Mouse (Mus musculus): ENCODE results near the gene Gucy1b2. TPM values are rescaled to one million over a fixed set of nuclear protein-coding genes. Genes with fewer than 3 reads are reported as not detected.

The Gucy1b2 gene
- not detected in 2 replicates for polyA plus RNA-seq (2014; fragmentation: Nextera tagmentation; extraction: Ambion mirVana)

GRCm38 (mm10) chr14:62456239-62456747, at the start of gene Gucy1b2:
Gene Gucy1b2 (minus strand): TSS chr14:62456289.
- no peaks in the 10 kb centered on the region for H3K36me3 ChIP-seq (ENCODE audit: control insufficient read depth, insufficient read depth, low read length)
- WGBS (ENCODE audit: insufficient replicate concordance): 44% methylated on average over 9 of the region's 9 CpGs
- no peak within 1 kb of the TSS for H3K27ac ChIP-seq (ENCODE audit: low read depth, low read length)
- H3K4me2 ChIP-seq: peak within 1 kb of the TSS; percentile 34
- H3K9ac ChIP-seq (ENCODE audit: low read depth, low read length): no peak within 1 kb of the TSS; the same call in 1 of the 2 replicates
- H3K4me1 ChIP-seq (ENCODE audit: control insufficient read depth, insufficient read depth, low read length): no peaks in the 10 kb centered on the region
- no peaks in the 10 kb centered on the region for H3K27me3 ChIP-seq (ENCODE audit: control insufficient read depth, insufficient read depth, low read length)
- no peak within 1 kb of the TSS for H3K4me3 ChIP-seq (ENCODE audit: low read depth, low read length)
- no peaks in the 10 kb centered on the region for H3K9me3 ChIP-seq (replicated peaks; ENCODE audit: control insufficient read depth, low read length)
- ATAC-seq (replicated peaks; ENCODE audit: insufficient number of reproducible peaks, low FRiP score, low TSS enrichment): no peak

DNA sequence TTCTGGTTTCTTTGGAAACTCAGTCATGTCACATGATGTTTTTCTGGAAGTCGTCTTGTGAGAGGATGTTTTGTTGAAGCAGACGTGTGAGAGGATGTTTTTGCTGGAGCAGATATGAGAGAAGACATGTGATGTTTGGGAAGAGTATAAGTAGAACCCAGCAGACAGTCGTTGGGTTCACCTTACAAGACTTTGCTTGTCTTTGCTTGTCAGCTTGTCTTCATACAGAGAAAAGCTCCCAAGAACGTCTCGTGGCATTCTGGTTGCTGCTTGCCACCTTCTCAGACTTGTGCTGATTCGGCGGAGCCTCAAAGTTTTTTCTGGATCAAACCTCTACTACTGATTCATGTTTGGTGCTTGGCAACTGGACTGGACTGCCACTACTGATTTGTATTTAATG, 41.3 kb upstream of the Gucy1b2 start:
- H3K9ac ChIP-seq (ENCODE audit: low read depth, low read length): no peak overlapping the region
- no peak overlapping the region for H3K27ac ChIP-seq (ENCODE audit: low read depth, low read length)
- no peaks in the 10 kb centered on the region for H3K27me3 ChIP-seq (ENCODE audit: control insufficient read depth, insufficient read depth, low read length)
- H3K4me1 ChIP-seq (ENCODE audit: control insufficient read depth, insufficient read depth, low read length): peaks cover 4% of the 10 kb centered on the region; the same call in 1 of the 2 replicates
- no peak overlapping the region for H3K4me3 ChIP-seq (ENCODE audit: low read depth, low read length)
- no peak overlapping the region for H3K4me2 ChIP-seq
- no peaks in the 10 kb centered on the region for H3K9me3 ChIP-seq (replicated peaks; ENCODE audit: control insufficient read depth, low read length)
- WGBS (ENCODE audit: insufficient replicate concordance): 66% methylated on average over 7 of the region's 7 CpGs
- no peaks in the 10 kb centered on the region for H3K36me3 ChIP-seq (ENCODE audit: control insufficient read depth, insufficient read depth, low read length)
- ATAC-seq (replicated peaks; ENCODE audit: insufficient number of reproducible peaks, low FRiP score, low TSS enrichment): no peak

GRCm38 (mm10) chr14:62496501-62496900, 40.4 kb upstream of the Gucy1b2 start:
- H3K36me3 ChIP-seq (ENCODE audit: control insufficient read depth, insufficient read depth, low read length): no peaks in the 10 kb centered on the region
- no peaks in the 10 kb centered on the region for H3K9me3 ChIP-seq (replicated peaks; ENCODE audit: control insufficient read depth, low read length)
- 33% methylated on average over 1 of the region's 1 CpGs for WGBS (ENCODE audit: insufficient replicate concordance)
- H3K9ac ChIP-seq (ENCODE audit: low read depth, low read length): no peak overlapping the region
- no peak overlapping the region for H3K27ac ChIP-seq (ENCODE audit: low read depth, low read length)
- no peaks in the 10 kb centered on the region for H3K27me3 ChIP-seq (ENCODE audit: control insufficient read depth, insufficient read depth, low read length)
- ATAC-seq (replicated peaks; ENCODE audit: insufficient number of reproducible peaks, low FRiP score, low TSS enrichment): no peak
- peaks cover 4% of the 10 kb centered on the region; the same call in 1 of the 2 replicates for H3K4me1 ChIP-seq (ENCODE audit: control insufficient read depth, insufficient read depth, low read length)
- no peak overlapping the region for H3K4me3 ChIP-seq (ENCODE audit: low read depth, low read length)
- no peak overlapping the region for H3K4me2 ChIP-seq

GRCm38 (mm10) chr14:62493456-62493855, 37.4 kb upstream of the Gucy1b2 start:
- H3K4me2 ChIP-seq: no peak overlapping the region
- H3K27ac ChIP-seq (ENCODE audit: low read depth, low read length): no peak overlapping the region
- no peaks in the 10 kb centered on the region for H3K36me3 ChIP-seq (ENCODE audit: control insufficient read depth, insufficient read depth, low read length)
- no peak overlapping the region for H3K9ac ChIP-seq (ENCODE audit: low read depth, low read length)
- 59% methylated on average over 5 of the region's 5 CpGs for WGBS (ENCODE audit: insufficient replicate concordance)
- peaks cover 4% of the 10 kb centered on the region; the same call in 1 of the 2 replicates for H3K4me1 ChIP-seq (ENCODE audit: control insufficient read depth, insufficient read depth, low read length)
- no peaks in the 10 kb centered on the region for H3K27me3 ChIP-seq (ENCODE audit: control insufficient read depth, insufficient read depth, low read length)
- no peak overlapping the region for H3K4me3 ChIP-seq (ENCODE audit: low read depth, low read length)
- no peaks in the 10 kb centered on the region for H3K9me3 ChIP-seq (replicated peaks; ENCODE audit: control insufficient read depth, low read length)
- no peak for ATAC-seq (replicated peaks; ENCODE audit: insufficient number of reproducible peaks, low FRiP score, low TSS enrichment)

- Histone ChIP-seq H3K27ac (ENCODE audit: low read depth, low read length) (no peak overlapping the region), H3K4me1 (ENCODE audit: control insufficient read depth, insufficient read depth, low read length) (peaks cover 4% of the 10 kb centered on the region; the same call in 1 of the 2 replicates), H3K27me3 (ENCODE audit: control insufficient read depth, insufficient read depth, low read length) (no peaks in the 10 kb centered on the region), H3K9me3 (replicated peaks; ENCODE audit: control insufficient read depth, low read length) (no peaks in the 10 kb centered on the region), H3K9ac (ENCODE audit: low read depth, low read length) (no peak overlapping the region), H3K4me3 (ENCODE audit: low read depth, low read length) (no peak overlapping the region), H3K36me3 (ENCODE audit: control insufficient read depth, insufficient read depth, low read length) (no peaks in the 10 kb centered on the region), H3K4me2 (no peak overlapping the region)
- 32% methylated on average over 16 of the region's 16 CpGs for WGBS (ENCODE audit: insufficient replicate concordance)
- no peak for ATAC-seq (replicated peaks; ENCODE audit: insufficient number of reproducible peaks, low FRiP score, low TSS enrichment)
These were observed 36.2 kb upstream of the Gucy1b2 start for GRCm38 (mm10) chr14:62492196-62492850.

- H3K36me3 ChIP-seq (ENCODE audit: control insufficient read depth, insufficient read depth, low read length): no peaks in the 10 kb centered on the region
- no peak for ATAC-seq (replicated peaks; ENCODE audit: insufficient number of reproducible peaks, low FRiP score, low TSS enrichment)
- H3K4me3 ChIP-seq (ENCODE audit: low read depth, low read length): no peak overlapping the region
- no peaks in the 10 kb centered on the region for H3K27me3 ChIP-seq (ENCODE audit: control insufficient read depth, insufficient read depth, low read length)
- no peak overlapping the region for H3K27ac ChIP-seq (ENCODE audit: low read depth, low read length)
- no peak overlapping the region for H3K4me2 ChIP-seq
- 82% methylated on average over 7 of the region's 7 CpGs for WGBS (ENCODE audit: insufficient replicate concordance)
- H3K9me3 ChIP-seq (replicated peaks; ENCODE audit: control insufficient read depth, low read length): no peaks in the 10 kb centered on the region
- H3K4me1 ChIP-seq (ENCODE audit: control insufficient read depth, insufficient read depth, low read length): no peaks in the 10 kb centered on the region
- H3K9ac ChIP-seq (ENCODE audit: low read depth, low read length): no peak overlapping the region
These were observed 32.2 kb upstream of the Gucy1b2 start for GRCm38 (mm10) chr14:62488270-62488669.

- no peaks in the 10 kb centered on the region for H3K9me3 ChIP-seq (replicated peaks; ENCODE audit: control insufficient read depth, low read length)
- H3K9ac ChIP-seq (ENCODE audit: low read depth, low read length): no peak overlapping the region
- no peak overlapping the region for H3K4me3 ChIP-seq (ENCODE audit: low read depth, low read length)
- H3K4me1 ChIP-seq (ENCODE audit: control insufficient read depth, insufficient read depth, low read length): no peaks in the 10 kb centered on the region
- 36% methylated on average over 8 of the region's 8 CpGs for whole genome bisulfite sequencing (ENCODE audit: insufficient replicate concordance)
- ATAC-seq (replicated peaks; ENCODE audit: insufficient number of reproducible peaks, low FRiP score, low TSS enrichment): no peak
- no peak overlapping the region for H3K27ac ChIP-seq (ENCODE audit: low read depth, low read length)
- H3K27me3 ChIP-seq (ENCODE audit: control insufficient read depth, insufficient read depth, low read length): 0 out of 2 replicates have a peak, but pooled peaks cover 8% of the 10 kb centered on the region
- H3K4me2 ChIP-seq: no peak overlapping the region
- no peaks in the 10 kb centered on the region for H3K36me3 ChIP-seq (ENCODE audit: control insufficient read depth, insufficient read depth, low read length)
These were observed 25.3 kb upstream of the Gucy1b2 start for GRCm38 (mm10) chr14:62481381-62481780.

- H3K27ac ChIP-seq (ENCODE audit: low read depth, low read length): no peak overlapping the region
- ATAC-seq (replicated peaks; ENCODE audit: insufficient number of reproducible peaks, low FRiP score, low TSS enrichment): no peak
These were observed 23.3 kb upstream of the Gucy1b2 start for GRCm38 (mm10) chr14:62479395-62479794.

GRCm38 (mm10) chr14:62474481-62474880, 18.4 kb upstream of the Gucy1b2 start:
- no peaks in the 10 kb centered on the region for H3K36me3 ChIP-seq (ENCODE audit: control insufficient read depth, insufficient read depth, low read length)
- WGBS (ENCODE audit: insufficient replicate concordance): 65% methylated on average over 1 of the region's 1 CpGs

More at GRCm38 (mm10) chr14:62479395-62479794, 23.3 kb upstream of the Gucy1b2 start:
- Histone ChIP-seq H3K4me2 (no peak overlapping the region), H3K4me1 (ENCODE audit: control insufficient read depth, insufficient read depth, low read length) (no peaks in the 10 kb centered on the region), H3K9me3 (replicated peaks; ENCODE audit: control insufficient read depth, low read length) (no peaks in the 10 kb centered on the region), H3K9ac (ENCODE audit: low read depth, low read length) (no peak overlapping the region), H3K4me3 (ENCODE audit: low read depth, low read length) (no peak overlapping the region), H3K36me3 (ENCODE audit: control insufficient read depth, insufficient read depth, low read length) (no peaks in the 10 kb centered on the region), H3K27me3 (ENCODE audit: control insufficient read depth, insufficient read depth, low read length) (0 out of 2 replicates have a peak, but pooled peaks cover 8% of the 10 kb centered on the region)
- WGBS (ENCODE audit: insufficient replicate concordance): 40% methylated on average over 6 of the region's 6 CpGs

More at GRCm38 (mm10) chr14:62474481-62474880, 18.4 kb upstream of the Gucy1b2 start:
- H3K4me2 ChIP-seq: no peak overlapping the region
- no peak overlapping the region for H3K9ac ChIP-seq (ENCODE audit: low read depth, low read length)
- H3K27ac ChIP-seq (ENCODE audit: low read depth, low read length): no peak overlapping the region
- H3K9me3 ChIP-seq (replicated peaks; ENCODE audit: control insufficient read depth, low read length): no peaks in the 10 kb centered on the region
- H3K27me3 ChIP-seq (ENCODE audit: control insufficient read depth, insufficient read depth, low read length): no peaks in the 10 kb centered on the region
- no peak for ATAC-seq (replicated peaks; ENCODE audit: insufficient number of reproducible peaks, low FRiP score, low TSS enrichment)
- H3K4me3 ChIP-seq (ENCODE audit: low read depth, low read length): no peak overlapping the region
- H3K4me1 ChIP-seq (ENCODE audit: control insufficient read depth, insufficient read depth, low read length): no peaks in the 10 kb centered on the region

Data from heart, embryonic 11.5 days (tissue).